Mouse (Mus musculus): ENCODE results near the gene Ighmbp2. TPM values are rescaled to one million over a fixed set of nuclear protein-coding genes. Genes with fewer than 3 reads are reported as not detected.
A peak's percentile ranks its signal among the peaks of the same experiment; 100 is the strongest.

Gene Ighmbp2
- polyA plus RNA-seq, 1 experiment = 7.5 TPM

GRCm38 (mm10) chr19:3292028-3292427 is 9.2 kb upstream of the Ighmbp2 start:
- H3K4me3 ChIP-seq (ENCODE audit: insufficient read depth, low read length) = no peak overlapping the region
- peak; percentile 84 for TF ChIP-seq CTCF (IDR thresholded peaks at IDR 0.05; ENCODE audit: extremely low read depth, insufficient read depth, low read length)
- no peak for TF ChIP-seq POLR2A (IDR thresholded peaks at IDR 0.05; ENCODE audit: extremely low read depth, insufficient read depth, low read length)
- no peak overlapping the region for H3K27ac ChIP-seq (ENCODE audit: insufficient read depth, low read length)
- no peaks in the 10 kb centered on the region for H3K4me1 ChIP-seq (ENCODE audit: control insufficient read depth, insufficient read depth, low read length)

GRCm38 (mm10) chr19:3289006-3289405 is 6.2 kb upstream of the Ighmbp2 start:
- no peak for TF ChIP-seq POLR2A (IDR thresholded peaks at IDR 0.05; ENCODE audit: extremely low read depth, insufficient read depth, low read length)
- no peak for TF ChIP-seq CTCF (IDR thresholded peaks at IDR 0.05; ENCODE audit: extremely low read depth, insufficient read depth, low read length)
- Histone ChIP-seq H3K27ac (ENCODE audit: insufficient read depth, low read length) (no peak overlapping the region), H3K4me3 (ENCODE audit: insufficient read depth, low read length) (no peak overlapping the region)

GRCm38 (mm10) chr19:3281886-3282285 is 931 bp downstream of the Ighmbp2 start:
- H3K4me1 ChIP-seq (ENCODE audit: control insufficient read depth, insufficient read depth, low read length) = peaks cover 5% of the 10 kb centered on the region; the same call in 1 of the 2 replicates
- H3K27ac ChIP-seq (ENCODE audit: insufficient read depth, low read length) = no peak overlapping the region
- H3K4me3 ChIP-seq (ENCODE audit: insufficient read depth, low read length) = peak overlapping the region; percentile 51
- TF ChIP-seq CTCF (IDR thresholded peaks at IDR 0.05; ENCODE audit: extremely low read depth, insufficient read depth, low read length) = no peak
- no peak for TF ChIP-seq POLR2A (IDR thresholded peaks at IDR 0.05; ENCODE audit: extremely low read depth, insufficient read depth, low read length)

More at GRCm38 (mm10) chr19:3289006-3289405, 6.2 kb upstream of the Ighmbp2 start:
- H3K4me1 ChIP-seq (ENCODE audit: control insufficient read depth, insufficient read depth, low read length) = no peaks in the 10 kb centered on the region

- Histone ChIP-seq H3K27ac (ENCODE audit: insufficient read depth, low read length) (no peak overlapping the region), H3K4me3 (ENCODE audit: insufficient read depth, low read length) (no peak overlapping the region), H3K4me1 (ENCODE audit: control insufficient read depth, insufficient read depth, low read length) (no peaks in the 10 kb centered on the region)
- no peak for TF ChIP-seq POLR2A (IDR thresholded peaks at IDR 0.05; ENCODE audit: extremely low read depth, insufficient read depth, low read length)
- TF ChIP-seq CTCF (IDR thresholded peaks at IDR 0.05; ENCODE audit: extremely low read depth, insufficient read depth, low read length) = no peak
Observed at GRCm38 (mm10) chr19:3275744-3276365, 7.0 kb downstream of the Ighmbp2 start.

- TF ChIP-seq CTCF (IDR thresholded peaks at IDR 0.05; ENCODE audit: extremely low read depth, insufficient read depth, low read length) (no peak), POLR2A (IDR thresholded peaks at IDR 0.05; ENCODE audit: extremely low read depth, insufficient read depth, low read length) (no peak)
- no peak overlapping the region for H3K27ac ChIP-seq (ENCODE audit: insufficient read depth, low read length)
- H3K4me1 ChIP-seq (ENCODE audit: control insufficient read depth, insufficient read depth, low read length) = no peaks in the 10 kb centered on the region
- H3K4me3 ChIP-seq (ENCODE audit: insufficient read depth, low read length) = no peak overlapping the region
Observed at GRCm38 (mm10) chr19:3273331-3273730, 9.5 kb downstream of the Ighmbp2 start.

- TF ChIP-seq CTCF (IDR thresholded peaks at IDR 0.05; ENCODE audit: extremely low read depth, insufficient read depth, low read length) = no peak
- TF ChIP-seq POLR2A (IDR thresholded peaks at IDR 0.05; ENCODE audit: extremely low read depth, insufficient read depth, low read length) = no peak
- Histone ChIP-seq H3K4me1 (ENCODE audit: control insufficient read depth, insufficient read depth, low read length) (no peaks in the 10 kb centered on the region), H3K27ac (ENCODE audit: insufficient read depth, low read length) (no peak overlapping the region), H3K4me3 (ENCODE audit: insufficient read depth, low read length) (no peak overlapping the region)
Observed at GRCm38 (mm10) chr19:3271366-3271765, 11.5 kb downstream of the Ighmbp2 start.

- Histone ChIP-seq H3K27ac (ENCODE audit: insufficient read depth, low read length) (no peak overlapping the region), H3K4me1 (ENCODE audit: control insufficient read depth, insufficient read depth, low read length) (no peaks in the 10 kb centered on the region), H3K4me3 (ENCODE audit: insufficient read depth, low read length) (no peak overlapping the region)
- no peak for TF ChIP-seq CTCF (IDR thresholded peaks at IDR 0.05; ENCODE audit: extremely low read depth, insufficient read depth, low read length)
- TF ChIP-seq POLR2A (IDR thresholded peaks at IDR 0.05; ENCODE audit: extremely low read depth, insufficient read depth, low read length) = no peak
Observed at GRCm38 (mm10) chr19:3269803-3270202, 13.0 kb downstream of the Ighmbp2 start.

- H3K4me3 ChIP-seq (ENCODE audit: insufficient read depth, low read length) = no peak overlapping the region
- TF ChIP-seq CTCF (IDR thresholded peaks at IDR 0.05; ENCODE audit: extremely low read depth, insufficient read depth, low read length) (no peak), POLR2A (IDR thresholded peaks at IDR 0.05; ENCODE audit: extremely low read depth, insufficient read depth, low read length) (no peak)
- H3K27ac ChIP-seq (ENCODE audit: insufficient read depth, low read length) = no peak overlapping the region
- no peaks in the 10 kb centered on the region for H3K4me1 ChIP-seq (ENCODE audit: control insufficient read depth, insufficient read depth, low read length)
Observed at GRCm38 (mm10) chr19:3269279-3269678, 13.5 kb downstream of the Ighmbp2 start.

GRCm38 (mm10) chr19:3268218-3268980 is 14.4 kb downstream of the Ighmbp2 start:
- TF ChIP-seq POLR2A (IDR thresholded peaks at IDR 0.05; ENCODE audit: extremely low read depth, insufficient read depth, low read length) (no peak), CTCF (IDR thresholded peaks at IDR 0.05; ENCODE audit: extremely low read depth, insufficient read depth, low read length) (no peak)
- no peak overlapping the region for H3K27ac ChIP-seq (ENCODE audit: insufficient read depth, low read length)
- H3K4me3 ChIP-seq (ENCODE audit: insufficient read depth, low read length) = no peak overlapping the region
- H3K4me1 ChIP-seq (ENCODE audit: control insufficient read depth, insufficient read depth, low read length) = no peaks in the 10 kb centered on the region

GRCm38 (mm10) chr19:3267340-3267739 is 15.5 kb downstream of the Ighmbp2 start:
- no peak for TF ChIP-seq CTCF (IDR thresholded peaks at IDR 0.05; ENCODE audit: extremely low read depth, insufficient read depth, low read length)
- no peak for TF ChIP-seq POLR2A (IDR thresholded peaks at IDR 0.05; ENCODE audit: extremely low read depth, insufficient read depth, low read length)
- H3K4me3 ChIP-seq (ENCODE audit: insufficient read depth, low read length) = no peak overlapping the region

More at GRCm38 (mm10) chr19:3267340-3267739, 15.5 kb downstream of the Ighmbp2 start:
- Histone ChIP-seq H3K4me1 (ENCODE audit: control insufficient read depth, insufficient read depth, low read length) (no peaks in the 10 kb centered on the region), H3K27ac (ENCODE audit: insufficient read depth, low read length) (no peak overlapping the region)
